Mouse (Mus musculus) large intestine, adult 2 months (tissue): ENCODE measurements around the gene Hist2h2aa2. TPM values are rescaled to one million over a fixed set of nuclear protein-coding genes. Genes with fewer than 3 reads are reported as not detected.
A peak's percentile ranks its signal among the peaks of the same experiment; 100 is the strongest.
"Not testable (repeated sequence)": the region's sequence is repeated elsewhere in the genome, so short reads cannot be mapped to it uniquely, and the experiment has no call there.

ENCODE experiments used
- DNase-seq: peaks from one replicate; pipeline ENCODE4 v3.0.0-alpha.2; 2012; ENCODE audit warnings: low read depth, low spot score
- WGBS: fragments of 180-500 bp; shearing (Covaris S2); methylation state at CpG from one replicate; pipeline ENCODE4 v1.1.7; 2018; 5-methylcytosine and 5-hydroxymethylcytosine counted together
- polyA plus RNA-seq: library from polyadenylated mRNA; depleted of rRNA; stranded (reverse); fragments of >200 nt; gene quantifications from 2 replicates; pipeline ENCODE4 v1.2.3, GENCODE M21; 2012; rRNA removed

The Hist2h2aa2 gene
- polyA plus RNA-seq, 1 experiment = 68.4 TPM

DNA sequence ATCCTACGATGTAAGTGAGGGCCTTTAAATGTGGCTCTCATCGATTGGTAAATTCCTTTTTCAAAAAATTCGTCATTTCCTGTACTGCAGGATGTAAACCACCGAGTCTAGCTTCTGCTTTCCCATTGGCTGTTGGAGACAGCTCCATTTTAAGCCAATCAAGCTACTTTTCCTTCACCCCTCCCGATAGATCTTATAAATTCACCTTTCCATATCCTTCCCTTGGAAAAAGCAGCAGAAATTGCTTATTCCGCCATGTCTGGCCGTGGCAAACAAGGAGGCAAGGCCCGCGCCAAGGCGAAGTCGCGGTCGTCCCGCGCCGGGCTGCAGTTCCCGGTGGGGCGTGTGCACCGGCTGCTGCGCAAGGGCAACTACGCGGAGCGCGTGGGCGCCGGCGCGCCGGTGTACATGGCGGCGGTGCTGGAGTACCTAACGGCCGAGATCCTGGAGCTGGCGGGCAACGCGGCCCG is 20.4 kb downstream of the Hist2h2aa2 start, which contains the start of the genes Bola1 and Hist2h2ab:
Bola1 (minus strand) TSS at position 49 of the 470 bp plus-strand sequence.
Hist2h2ab (plus strand) TSS at position 205 of the 470 bp plus-strand sequence.
- DNase-seq = peak; percentile 80
- WGBS = under 1% methylated on average over 37 of the region's 37 CpGs

DNA sequence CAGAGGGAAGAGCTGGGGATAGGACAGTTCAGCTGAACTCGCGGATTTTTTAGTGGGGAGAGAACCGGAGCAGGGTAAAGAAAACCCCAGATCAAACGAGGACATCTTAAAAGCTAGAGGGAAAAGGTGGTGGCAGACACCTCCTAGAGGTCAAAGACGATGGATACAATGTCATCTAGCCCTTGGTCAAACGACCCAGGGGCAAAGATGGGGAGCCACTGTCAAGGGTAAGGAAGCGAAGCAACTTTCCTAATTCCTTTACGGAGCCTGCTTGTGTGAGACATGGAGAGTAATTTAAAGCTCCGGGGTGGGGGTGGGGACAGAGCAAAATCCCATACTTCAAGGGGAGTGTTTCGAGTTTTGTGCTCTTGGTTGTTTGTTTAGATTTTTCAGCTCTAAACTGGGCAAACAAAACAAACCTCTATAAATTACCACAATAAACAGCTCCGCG is 20.9 kb downstream of the Hist2h2aa2 start:
- WGBS = under 1% methylated on average over 12 of the region's 12 CpGs
- no peak for DNase-seq

DNA sequence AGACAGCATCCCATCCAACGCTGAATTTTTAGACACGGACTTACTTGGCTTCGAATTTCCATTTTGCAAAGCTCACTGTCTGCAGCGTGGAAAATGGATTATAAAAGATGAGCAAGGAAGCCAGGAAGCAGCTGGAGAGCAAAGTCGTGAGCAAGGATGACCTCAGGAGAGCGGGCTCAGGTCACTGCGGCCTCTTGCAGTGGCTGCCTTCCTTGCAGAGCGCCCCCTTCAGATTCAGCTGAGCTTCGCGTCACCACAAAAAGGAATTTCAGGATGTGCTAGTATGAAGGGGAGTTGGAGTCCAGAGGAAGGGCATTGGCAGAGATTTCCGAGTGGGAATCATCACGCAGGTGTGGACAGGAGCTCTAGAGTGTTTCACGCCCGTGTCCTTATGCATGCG is 30.8 kb downstream of the Hist2h2aa2 start:
- DNase-seq = no peak
- 40% methylated on average over 15 of the region's 15 CpGs for WGBS

DNA sequence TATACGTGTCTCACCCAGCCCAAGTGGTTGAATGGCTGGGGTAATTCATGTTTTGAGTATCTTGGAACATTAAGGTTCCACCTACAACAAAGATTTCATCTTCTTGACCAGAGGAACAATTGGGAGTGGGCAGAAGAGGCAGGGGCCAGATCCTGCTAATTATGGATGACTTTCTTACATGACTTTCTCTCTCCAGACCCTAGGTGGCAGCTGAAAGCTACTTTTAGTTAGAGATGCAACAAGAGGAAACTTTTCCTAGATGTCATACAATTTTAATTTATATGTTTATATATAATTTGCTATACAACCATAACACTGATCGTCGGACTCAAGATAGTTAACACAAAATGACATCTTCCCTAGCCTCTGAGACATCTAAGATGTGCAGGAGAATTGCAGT is 32.3 kb downstream of the Hist2h2aa2 start:
- 50% methylated on average over 3 of the region's 3 CpGs for WGBS
- no peak for DNase-seq

DNA sequence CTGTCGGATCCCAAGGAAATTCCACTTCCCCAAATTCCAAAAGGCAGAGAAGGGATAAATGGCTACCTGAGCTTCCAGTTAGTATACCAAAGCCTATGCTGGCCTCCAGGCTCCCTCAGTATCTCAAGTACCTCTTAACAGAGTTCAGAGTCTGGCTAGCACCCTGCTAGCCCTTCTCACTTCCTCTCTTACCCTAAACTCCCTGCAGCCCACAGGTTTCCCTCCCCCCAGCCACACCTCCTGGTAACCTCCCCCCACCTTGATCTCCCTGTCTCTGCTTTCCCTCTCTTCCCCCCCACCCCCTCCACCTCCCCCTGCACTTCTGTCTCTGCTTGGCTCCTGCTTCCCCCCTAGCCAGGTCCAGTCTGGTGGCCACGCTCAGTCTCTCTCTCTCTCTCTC is 40.3 kb downstream of the Hist2h2aa2 start:
- DNase-seq = no peak
- 80% methylated on average over 2 of the region's 2 CpGs for WGBS

DNA sequence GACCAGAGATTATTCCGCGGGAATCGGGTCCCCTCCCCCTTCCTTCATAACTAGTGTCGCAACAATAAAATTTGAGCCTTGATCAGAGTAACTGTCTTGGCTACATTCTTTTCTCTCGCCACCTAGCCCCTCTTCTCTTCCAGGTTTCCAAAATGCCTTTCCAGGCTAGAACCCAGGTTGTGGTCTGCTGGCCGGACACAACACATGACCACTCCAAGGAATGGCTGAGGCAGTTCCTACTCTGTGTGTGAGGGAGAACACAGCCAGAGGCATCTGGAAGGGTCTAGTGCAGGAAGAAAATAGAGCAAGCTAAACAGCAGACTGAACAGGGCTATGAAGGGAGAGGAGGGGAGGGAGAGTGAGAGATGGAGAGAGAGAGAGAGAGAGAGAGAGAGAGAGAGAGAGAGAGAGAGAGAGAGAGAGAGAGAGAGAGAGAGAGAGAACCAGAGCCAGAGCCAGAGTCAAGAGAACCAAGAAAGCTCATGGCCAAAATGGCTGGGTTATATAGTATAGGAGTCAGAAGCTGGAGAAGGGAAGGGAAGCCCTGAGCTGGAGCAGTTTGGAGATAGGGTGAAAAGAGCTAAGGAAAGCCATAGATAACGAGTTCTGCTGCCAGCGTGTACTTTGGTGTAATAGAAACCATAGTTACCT is 41.4 kb downstream of the Hist2h2aa2 start:
- WGBS = 29% methylated on average over 8 of the region's 8 CpGs
- DNase-seq = not testable (repeated sequence)

DNA sequence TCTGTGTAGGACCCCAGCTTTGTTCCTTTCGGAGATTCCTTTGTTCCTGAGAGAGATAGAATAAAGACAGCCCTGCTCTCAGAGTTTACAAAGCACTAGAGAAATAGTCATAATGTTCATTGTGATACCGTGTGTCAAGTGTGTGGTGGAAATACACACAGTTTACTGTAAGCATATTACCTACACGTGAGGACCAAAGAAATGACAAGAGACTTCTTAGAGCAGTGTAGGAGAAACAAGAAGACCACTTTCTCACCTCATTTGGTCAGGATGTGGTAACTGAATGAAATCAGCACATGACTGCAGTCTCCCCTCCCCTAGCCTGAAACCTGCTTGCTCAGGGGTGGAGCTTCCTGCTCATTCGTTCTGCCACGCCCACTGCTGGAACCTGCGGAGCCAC is 41.9 kb downstream of the Hist2h2aa2 start:
- DNase-seq = no peak
- WGBS = 2% methylated on average over 6 of the region's 6 CpGs

DNA sequence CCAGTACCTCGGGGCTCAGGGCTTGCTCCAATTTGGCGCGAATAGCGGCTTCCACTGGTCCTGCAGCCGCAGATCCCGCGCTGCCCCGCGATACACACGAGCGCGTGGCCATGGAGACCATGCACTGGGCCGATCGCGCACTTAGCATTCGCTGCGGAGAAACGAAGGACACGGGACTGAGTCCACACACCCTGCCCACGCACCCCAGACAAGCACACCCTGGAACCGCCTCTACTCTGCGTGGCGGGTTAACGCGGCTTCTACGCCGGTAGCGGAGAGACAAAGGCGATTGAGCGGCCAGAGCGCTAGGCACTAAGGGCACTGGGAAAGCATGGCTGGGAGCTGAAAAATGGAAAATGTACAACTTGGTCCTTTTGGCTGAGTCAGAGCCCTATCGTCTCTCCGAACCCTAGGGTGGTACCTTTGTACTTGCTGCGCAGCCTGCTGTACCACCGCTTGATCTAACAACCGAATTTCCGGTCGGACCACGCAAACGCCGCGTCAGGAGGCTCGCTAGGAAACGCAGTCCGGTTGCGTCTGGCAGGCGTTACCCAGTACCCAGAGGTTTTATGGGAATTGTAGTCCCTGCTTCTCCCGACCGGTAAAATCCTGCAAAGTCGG is 42.8 kb downstream of the Hist2h2aa2 start:
- under 1% methylated on average over 50 of the region's 50 CpGs for WGBS
- DNase-seq = peak; percentile 58

DNA sequence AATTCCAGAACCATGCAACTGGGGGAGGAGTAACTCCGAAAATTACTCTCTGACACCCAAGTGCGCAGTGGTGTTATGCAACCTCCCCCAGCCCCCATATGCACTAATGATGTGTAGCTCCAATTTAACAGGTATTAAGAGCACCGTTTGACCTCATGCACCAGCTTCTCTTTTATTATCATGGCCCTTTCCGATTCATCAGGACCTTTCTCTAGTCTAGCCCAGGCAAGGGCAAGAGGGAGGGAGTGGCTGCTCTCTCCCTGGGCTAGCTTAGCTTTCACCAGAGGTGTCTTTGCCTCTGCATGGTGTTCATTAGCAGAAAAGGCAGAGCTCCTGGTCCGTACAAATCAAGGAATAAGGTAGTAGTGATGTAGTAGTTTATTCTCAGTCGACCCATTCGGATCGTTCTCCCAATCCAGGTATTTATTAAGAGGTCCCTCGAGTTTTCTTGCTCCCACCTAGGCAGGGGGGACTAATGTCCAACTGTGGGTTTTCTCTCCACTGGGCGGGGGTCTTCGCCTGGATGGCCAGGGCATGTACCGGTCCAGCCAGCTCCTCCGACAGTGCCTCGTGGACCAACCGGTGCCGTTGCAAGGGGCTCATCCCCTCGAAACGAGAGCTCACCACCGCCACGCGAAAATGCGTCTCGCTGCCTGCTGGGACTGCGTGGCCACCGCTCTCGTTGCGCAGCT is 43.5 kb downstream of the Hist2h2aa2 start:
- 15% methylated on average over 27 of the region's 27 CpGs for WGBS
- DNase-seq = no peak

DNA sequence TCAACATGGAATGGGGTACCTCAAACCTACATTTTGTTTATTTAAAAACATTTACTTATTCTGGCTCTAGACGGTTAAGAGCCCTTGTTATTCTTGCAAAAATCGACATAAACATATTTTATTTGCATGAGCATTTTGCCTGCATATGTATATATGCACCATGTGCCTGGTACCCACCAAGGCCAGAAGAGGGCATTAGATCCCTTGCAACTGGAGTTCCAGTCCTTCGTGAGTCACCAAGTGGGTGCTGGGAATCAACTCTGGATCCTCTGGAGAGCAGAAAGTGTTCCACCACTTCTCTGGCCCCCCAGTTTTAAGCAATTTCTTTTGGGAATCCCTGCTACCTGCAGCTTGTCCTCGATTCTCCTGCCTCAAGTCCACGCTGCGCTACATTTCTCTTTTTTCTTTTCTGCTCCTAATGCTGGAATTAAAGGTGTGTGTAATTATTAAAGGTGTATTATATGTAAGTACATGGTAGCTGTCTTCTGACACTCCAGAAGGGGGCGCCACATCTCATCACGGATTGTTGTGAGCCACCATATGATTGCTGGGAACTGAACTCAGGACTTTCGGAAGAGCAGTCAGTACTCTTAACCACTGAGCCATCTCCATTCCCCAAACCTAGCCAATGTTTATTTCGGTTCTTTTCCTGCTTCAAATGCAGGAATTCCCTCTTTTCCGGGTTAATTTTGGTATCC is 44.3 kb downstream of the Hist2h2aa2 start:
- DNase-seq = no peak
- 92% methylated on average over 11 of the region's 11 CpGs for WGBS

DNA sequence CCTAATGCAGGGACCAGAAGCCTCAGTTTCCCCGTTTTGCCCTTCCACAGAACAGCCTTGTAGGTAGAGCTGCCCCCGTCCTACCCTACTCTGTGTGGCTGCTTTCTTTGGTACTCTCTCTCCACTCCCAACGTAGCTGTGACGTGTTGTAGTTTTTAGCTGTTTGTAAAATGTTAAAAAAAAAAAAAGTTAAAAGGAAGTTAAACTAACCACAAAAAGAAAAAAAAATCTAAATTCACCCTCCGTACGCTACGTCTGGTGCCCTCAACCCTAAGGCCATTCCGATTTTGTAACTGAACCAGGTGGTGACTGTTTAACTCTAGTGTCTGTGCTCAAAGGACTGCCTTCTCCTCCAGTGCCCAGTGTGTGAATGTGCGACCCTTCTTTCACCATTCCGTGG is 45.1 kb downstream of the Hist2h2aa2 start:
- 84% methylated on average over 10 of the region's 10 CpGs for WGBS
- DNase-seq = no peak

DNA sequence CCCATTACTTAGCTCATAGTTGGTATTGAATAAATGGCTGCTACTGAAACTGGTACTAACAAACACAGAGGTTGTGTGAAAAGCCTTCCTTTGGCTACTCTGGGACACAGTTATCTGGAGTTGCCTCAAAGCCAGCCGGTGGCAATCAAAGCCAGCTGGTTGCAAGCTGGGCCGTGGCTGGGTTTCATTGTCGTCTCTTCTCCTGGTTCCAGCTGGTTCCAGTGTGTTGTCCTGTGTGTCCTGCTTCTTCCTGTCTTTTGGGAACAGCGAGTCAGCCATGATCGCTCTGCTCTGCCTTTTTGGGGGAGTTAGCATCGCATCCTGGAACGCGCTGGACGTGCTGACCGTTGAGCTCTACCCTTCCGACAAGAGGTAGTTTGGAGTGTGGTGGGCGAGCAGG is 47.1 kb downstream of the Hist2h2aa2 start:
- 60% methylated on average over 12 of the region's 12 CpGs for WGBS
- no peak for DNase-seq

Other genes with a start within 250 kb of the Hist2h2aa2 start
- 49.7 and 54.9 TPM in 2 replicates for gene Plekho1, start 244.3 kb downstream of the Hist2h2aa2 start, polyA plus RNA-seq
- 6.1 TPM in 2 replicates for gene Vps45, start 181.8 kb downstream of the Hist2h2aa2 start, polyA plus RNA-seq
- gene Otud7b, start 135.7 kb downstream of the Hist2h2aa2 start, polyA plus RNA-seq = 5.7 and 8.9 TPM in 2 replicates
- gene Mtmr11, start 78.3 kb downstream of the Hist2h2aa2 start, polyA plus RNA-seq = 60.8 and 66.6 TPM in 2 replicates
- gene Sf3b4, start 67.9 kb downstream of the Hist2h2aa2 start, polyA plus RNA-seq = 48.8 and 56.1 TPM in 2 replicates
- gene Sv2a, start 59.1 kb downstream of the Hist2h2aa2 start, polyA plus RNA-seq = 2.0 TPM in 2 replicates
- gene Bola1, start 20.6 kb downstream of the Hist2h2aa2 start, polyA plus RNA-seq = 45.2 and 47.6 TPM in 2 replicates
- gene Hist2h2ab, start 20.4 kb downstream of the Hist2h2aa2 start, polyA plus RNA-seq = 1.5 and 4.1 TPM in 2 replicates
- gene Hist2h2ac, start 19.4 kb downstream of the Hist2h2aa2 start, polyA plus RNA-seq = 14.8 and 16.9 TPM in 2 replicates
- gene Hist2h2be, start 19.2 kb downstream of the Hist2h2aa2 start, polyA plus RNA-seq = 2.8 and 3.7 TPM in 2 replicates
- gene Hist2h3c2, start 1.1 kb downstream of the Hist2h2aa2 start, polyA plus RNA-seq = 49.8 and 65.9 TPM in 2 replicates
- gene Hist2h2aa1, start 5.2 kb upstream of the Hist2h2aa2 start, polyA plus RNA-seq = 112 and 147 TPM in 2 replicates
- not detected in 2 replicates for gene Hist2h3c1, start 6.4 kb upstream of the Hist2h2aa2 start, polyA plus RNA-seq
- gene Hist2h4, start 23.0 kb upstream of the Hist2h2aa2 start, polyA plus RNA-seq = 5.8 and 5.9 TPM in 2 replicates
- 62.7 and 75.7 TPM in 2 replicates for gene Hist2h3b, start 28.4 kb upstream of the Hist2h2aa2 start, polyA plus RNA-seq
- gene Hist2h2bb, start 29.5 kb upstream of the Hist2h2aa2 start, polyA plus RNA-seq = 11.8 and 17.3 TPM in 2 replicates
- gene Fcgr1, start 53.7 kb upstream of the Hist2h2aa2 start, polyA plus RNA-seq = 4.6 and 5.6 TPM in 2 replicates
- not detected in 2 replicates for gene BC107364, start 212.0 kb upstream of the Hist2h2aa2 start, polyA plus RNA-seq